Comparison of ENCODE assay signal across 11 mouse cellular contexts in genomic region chr7:109269046-109269445, GRCm38 (mm10).
DNase-seq lines count a peak whose midpoint lies in the region; ATAC-seq lines count a peak whose summit lies in the region.
"Had no signal": no experiment of that assay in that cellular context is flagged by ENCODE, and none has a peak within 500 bp of the region (broad histone marks: within the 10 kb centered on the region; RNA-seq: fewer than 3 reads in every experiment).

No protein-coding gene starts in this region.

- no peaks in the 10 kb centered on the region for H3K9me3 ChIP-seq in neural tube, embryonic 13.5 days
- no peaks in the 10 kb centered on the region for H3K9me3 ChIP-seq in neural tube, embryonic 15.5 days (replicated peaks)
- no peaks in the 10 kb centered on the region for H3K9me3 ChIP-seq in midbrain, embryonic 14.5 days (ENCODE audit: control insufficient read depth, low read length)
- no peaks in the 10 kb centered on the region for H3K9me3 ChIP-seq in liver, embryonic 12.5 days (replicated peaks)
- H3K9me3 ChIP-seq: heart, embryonic 15.5 days had no signal

- H3K4me1 ChIP-seq in neural tube, embryonic 13.5 days (replicated peaks): peaks cover 10% of the 10 kb centered on the region
- peaks cover 5% of the 10 kb centered on the region; the same call in 1 of the 2 replicates for H3K4me1 ChIP-seq in neural tube, embryonic 15.5 days
- H3K4me1 ChIP-seq in midbrain, embryonic 14.5 days (ENCODE audit: control insufficient read depth, insufficient read depth, low read length): no peaks in the 10 kb centered on the region
- H3K4me1 ChIP-seq in liver, embryonic 12.5 days: no peaks in the 10 kb centered on the region

- intact Hi-C loops in heart, postnatal 25 days (cut with DNase I): no loop called here

- no peak overlapping the region for H3K27ac ChIP-seq in neural tube, embryonic 13.5 days (replicated peaks)
- H3K27ac ChIP-seq in neural tube, embryonic 15.5 days (replicated peaks): no peak overlapping the region
- H3K27ac ChIP-seq in midbrain, embryonic 14.5 days (replicated peaks; ENCODE audit: low read depth, low read length): no peak overlapping the region; the same call in 1 of the 2 replicates
- H3K27ac ChIP-seq in liver, embryonic 12.5 days: no peak overlapping the region
- H3K27ac ChIP-seq: heart, embryonic 15.5 days had no signal

- H3K27me3 ChIP-seq in neural tube, embryonic 13.5 days: no peaks in the 10 kb centered on the region; the same call in none of the 2 replicates
- 0 out of 2 replicates have a peak, but pooled peaks cover 7% of the 10 kb centered on the region for H3K27me3 ChIP-seq in neural tube, embryonic 15.5 days (replicated peaks)
- H3K27me3 ChIP-seq in midbrain, embryonic 14.5 days (ENCODE audit: control insufficient read depth, insufficient read depth, low read length): no peaks in the 10 kb centered on the region
- H3K27me3 ChIP-seq in liver, embryonic 12.5 days (replicated peaks): no peaks in the 10 kb centered on the region

- H3K4me2 ChIP-seq in neural tube, embryonic 13.5 days: no peak overlapping the region
- no peak overlapping the region for H3K4me2 ChIP-seq in neural tube, embryonic 15.5 days
- H3K4me2 ChIP-seq in midbrain, embryonic 14.5 days (ENCODE audit: low read length): no peak overlapping the region
- H3K4me2 ChIP-seq in liver, embryonic 12.5 days: no peak overlapping the region
- H3K4me2 ChIP-seq: heart, embryonic 15.5 days; liver, embryonic 11.5 days had no signal

- no peak overlapping the region for H3K4me3 ChIP-seq in neural tube, embryonic 13.5 days
- H3K4me3 ChIP-seq in neural tube, embryonic 15.5 days (replicated peaks): no peak overlapping the region
- H3K4me3 ChIP-seq in midbrain, embryonic 14.5 days (replicated peaks; ENCODE audit: low read depth, low read length): no peak overlapping the region
- H3K4me3 ChIP-seq in liver, embryonic 12.5 days: no peak overlapping the region
- H3K4me3 ChIP-seq: heart, embryonic 15.5 days had no signal

- peak; percentile 94 for DNase-seq in heart, adult 11 months
- no peak for DNase-seq in heart, postnatal 25 days (ENCODE audit: low spot score)
- DNase-seq in fat pad, adult 2 months (ENCODE audit: extremely low read depth, low read depth, low spot score): peak; percentile 31
- DNase-seq in midbrain, embryonic 14.5 days: peak; percentile 62
- DNase-seq in thymus, postnatal 0 days (ENCODE audit: low spot score): no peak

- H3K9ac ChIP-seq in neural tube, embryonic 13.5 days: no peak overlapping the region
- H3K9ac ChIP-seq in neural tube, embryonic 15.5 days (replicated peaks): no peak overlapping the region
- H3K9ac ChIP-seq in midbrain, embryonic 14.5 days (replicated peaks; ENCODE audit: low read length): no peak overlapping the region
- H3K9ac ChIP-seq in liver, embryonic 12.5 days: no peak overlapping the region
- H3K9ac ChIP-seq: heart, embryonic 15.5 days had no signal

- ATAC-seq in neural tube, embryonic 13.5 days (ENCODE audit: low read depth): peak; percentile 62
- ATAC-seq in neural tube, embryonic 15.5 days (ENCODE audit: low FRiP score): no peak
- ATAC-seq in midbrain, embryonic 14.5 days (ENCODE audit: low FRiP score, low TSS enrichment): peak; percentile 60; the same call in 1 of the 2 replicates
- ATAC-seq in liver, embryonic 12.5 days: no peak
- ATAC-seq: CD4-positive, CD25-positive, alpha-beta regulatory T cell, adult 4 months had no signal

- WGBS in neural tube, embryonic 13.5 days: 42% methylated on average over 4 of the region's 4 CpGs
- 28% methylated on average over 4 of the region's 4 CpGs for WGBS in neural tube, embryonic 15.5 days
- WGBS in midbrain, embryonic 14.5 days: 36% methylated on average over 4 of the region's 4 CpGs
- WGBS in liver, embryonic 12.5 days (ENCODE audit: insufficient replicate concordance): 72% methylated on average over 4 of the region's 4 CpGs

- H3K36me3 ChIP-seq in neural tube, embryonic 13.5 days: no peaks in the 10 kb centered on the region
- no peaks in the 10 kb centered on the region for H3K36me3 ChIP-seq in neural tube, embryonic 15.5 days
- no peaks in the 10 kb centered on the region for H3K36me3 ChIP-seq in midbrain, embryonic 14.5 days (ENCODE audit: control insufficient read depth, insufficient read depth, low read length)
- no peaks in the 10 kb centered on the region for H3K36me3 ChIP-seq in liver, embryonic 12.5 days
- H3K36me3 ChIP-seq: heart, embryonic 15.5 days had no signal

Comparison
In these comparisons a context has a peak if more than half of its experiments do, and no peak if none do; other contexts are left out.
1. DNase-seq: peak in heart, adult 11 months (single experiment), fat pad, adult 2 months (single experiment) and midbrain, embryonic 14.5 days (single experiment); none in heart, postnatal 25 days (single experiment) and thymus, postnatal 0 days (single experiment).
2. ATAC-seq: peak in neural tube, embryonic 13.5 days (single experiment) and midbrain, embryonic 14.5 days (single experiment); none in neural tube, embryonic 15.5 days (single experiment) and liver, embryonic 12.5 days (single experiment).